Mouse (Mus musculus) lung, postnatal 0 days (tissue): ENCODE measurements around the gene Rgs3.

Experiments
- CTCF ChIP-seq: IDR thresholded peaks from 2 replicates; pipeline ENCODE4 v1.5.1; 2016; ENCODE audit warnings: antibody characterized with exemption, mild to moderate bottlenecking
- EP300 ChIP-seq: IDR thresholded peaks from 2 replicates; pipeline ENCODE4 v1.6.1; 2016; ENCODE audit warnings: antibody characterized with exemption, mild to moderate bottlenecking, control low read depth

GRCm38 (mm10) chr4:62519122-62519848 lies 40.4 kb upstream of the Rgs3 start:
- TF ChIP-seq CTCF (no peak), EP300 (no peak)
